Mouse (Mus musculus) thymus, adult 2 months (tissue): ENCODE data around the gene Atp8a2.

Source experiments
- CTCF ChIP-seq: fragments of 200-500 bp; IDR thresholded peaks from 2 replicates; pipeline ENCODE4 v1.5.1; 2012; ENCODE audit warnings: mild to moderate bottlenecking, control low read depth, low read length, moderate library complexity, borderline replicate concordance; ENCODE audit not compliant: control insufficient read depth, poor library complexity, insufficient read depth; ENCODE audit errors: extremely low read depth
- POLR2A ChIP-seq: fragments of 200-500 bp; IDR thresholded peaks from 2 replicates; pipeline ENCODE4 v1.6.1; 2012; ENCODE audit warnings: mild to moderate bottlenecking, low read length, control low read depth, moderate library complexity; ENCODE audit not compliant: control insufficient read depth, poor library complexity, insufficient read depth; ENCODE audit errors: extremely low read depth

DNA sequence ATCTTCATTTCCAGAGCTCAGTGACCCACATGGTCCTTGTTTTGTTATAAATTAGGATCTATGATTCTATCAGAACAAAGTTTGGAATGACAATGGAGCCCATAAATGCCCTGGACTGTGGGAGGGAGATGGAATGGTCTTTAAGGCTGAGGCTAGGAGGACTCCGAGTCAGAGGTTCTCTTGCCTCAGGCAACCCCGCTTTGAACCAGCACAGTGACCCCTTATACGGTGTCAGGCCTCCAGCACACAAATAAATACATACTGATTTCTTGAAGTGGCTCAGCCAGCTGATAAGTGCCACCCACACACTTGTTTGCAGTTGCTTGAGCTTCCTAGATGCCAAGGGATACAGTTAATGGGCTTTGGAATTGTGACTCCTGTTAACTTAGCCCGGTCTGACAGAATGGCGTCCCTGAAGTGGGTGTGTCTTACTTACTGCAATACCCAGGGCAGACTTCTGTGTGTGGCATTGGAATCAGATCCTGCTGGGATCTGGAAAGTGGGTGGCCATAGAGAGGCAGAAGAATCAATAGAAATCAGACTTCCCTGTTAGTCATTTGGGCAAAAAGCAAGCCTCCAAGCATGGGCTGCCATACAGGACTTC, 563.6 kb downstream of the Atp8a2 start:
- no peak for TF ChIP-seq POLR2A
- TF ChIP-seq CTCF = no peak
